Mouse (Mus musculus): ENCODE data around the gene Thegl. TPM values are rescaled to one million over a fixed set of nuclear protein-coding genes. Genes with fewer than 3 reads are reported as not detected.
A peak's percentile ranks its signal among the peaks of the same experiment; 100 is the strongest.
"Not testable (repeated sequence)": the region's sequence is repeated elsewhere in the genome, so short reads cannot be mapped to it uniquely, and the experiment has no call there.

Thegl gene
- polyA plus RNA-seq, 1 experiment from 2014 or later = 0.22 TPM

- H3K4me2 ChIP-seq = no peak overlapping the region
- no peak overlapping the region for H3K27ac ChIP-seq
- no peak for ATAC-seq (ENCODE audit: insufficient read depth, low FRiP score, low read depth)
- H3K36me3 ChIP-seq = no peaks in the 10 kb centered on the region
- no peaks in the 10 kb centered on the region for H3K4me1 ChIP-seq
- H3K9me3 ChIP-seq = no peaks in the 10 kb centered on the region
- no peak overlapping the region for H3K9ac ChIP-seq
- no peaks in the 10 kb centered on the region for H3K27me3 ChIP-seq (replicated peaks)
- H3K4me3 ChIP-seq (replicated peaks) = no peak overlapping the region
- 66% methylated on average over 10 of the region's 10 CpGs for WGBS
Observed at GRCm38 (mm10) chr5:77085753-77086450, 70.1 kb downstream of the Thegl start.

DNA sequence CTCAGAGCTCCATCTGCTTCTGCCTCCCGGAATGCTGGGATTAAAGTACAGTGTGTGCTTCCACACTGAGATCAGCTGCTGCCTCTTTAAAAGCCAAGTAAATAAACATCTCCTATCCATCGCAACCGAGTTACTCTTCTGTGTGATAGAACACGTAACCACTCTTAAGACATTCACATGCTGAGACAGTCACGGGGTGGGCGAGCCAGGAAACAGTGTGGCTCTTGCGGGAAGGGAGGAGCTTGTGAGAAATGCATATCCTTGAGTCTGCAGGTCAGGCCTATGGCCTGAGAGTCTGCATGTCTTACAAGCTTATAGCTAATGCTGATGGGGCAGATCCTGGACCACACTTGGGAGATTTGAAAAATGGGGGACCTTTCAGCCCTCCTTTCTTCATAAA, 70.7 kb downstream of the Thegl start:
- ATAC-seq (ENCODE audit: insufficient read depth, low FRiP score, low read depth) = no peak
- no peaks in the 10 kb centered on the region for H3K27me3 ChIP-seq (replicated peaks)
- H3K27ac ChIP-seq = no peak overlapping the region
- H3K9me3 ChIP-seq = no peaks in the 10 kb centered on the region
- 75% methylated on average over 7 of the region's 7 CpGs for WGBS
- H3K36me3 ChIP-seq = no peaks in the 10 kb centered on the region
- H3K9ac ChIP-seq = no peak overlapping the region
- no peaks in the 10 kb centered on the region for H3K4me1 ChIP-seq
- H3K4me3 ChIP-seq (replicated peaks) = no peak overlapping the region
- H3K4me2 ChIP-seq = no peak overlapping the region

GRCm38 (mm10) chr5:77087122-77087521, 71.3 kb downstream of the Thegl start:
- 72% methylated on average over 3 of the region's 3 CpGs for WGBS
- H3K9ac ChIP-seq = no peak overlapping the region
- no peaks in the 10 kb centered on the region for H3K27me3 ChIP-seq (replicated peaks)
- no peak overlapping the region for H3K4me3 ChIP-seq (replicated peaks)
- H3K36me3 ChIP-seq = no peaks in the 10 kb centered on the region
- no peak overlapping the region for H3K4me2 ChIP-seq
- no peak for ATAC-seq (ENCODE audit: insufficient read depth, low FRiP score, low read depth)
- H3K9me3 ChIP-seq = no peaks in the 10 kb centered on the region
- no peaks in the 10 kb centered on the region for H3K4me1 ChIP-seq
- H3K27ac ChIP-seq = no peak overlapping the region

DNA sequence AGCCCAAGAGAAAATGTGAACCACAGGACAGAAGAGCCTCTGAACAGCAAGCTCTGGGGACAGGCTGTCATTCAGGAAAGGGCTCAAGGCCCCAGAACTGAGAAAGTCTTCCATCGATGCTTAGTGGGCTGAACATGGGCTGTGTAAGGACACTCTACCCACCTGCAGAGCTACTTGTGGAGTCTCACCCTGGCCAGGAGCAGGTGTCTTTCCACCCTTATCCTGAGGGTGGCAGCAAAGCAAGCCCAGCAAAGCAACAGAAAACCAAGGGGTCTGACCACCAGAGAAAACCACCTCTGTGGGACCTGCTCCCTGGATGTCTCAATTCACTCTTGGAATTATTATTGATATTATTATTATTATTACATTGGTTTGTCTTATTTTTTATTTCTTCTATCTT, 73.5 kb downstream of the Thegl start:
- Histone ChIP-seq H3K4me1 (0 out of 2 replicates have a peak, but pooled peaks cover 2% of the 10 kb centered on the region), H3K4me3 (replicated peaks) (no peak overlapping the region), H3K36me3 (no peaks in the 10 kb centered on the region), H3K4me2 (no peak overlapping the region), H3K9me3 (no peaks in the 10 kb centered on the region), H3K9ac (no peak overlapping the region), H3K27me3 (replicated peaks) (no peaks in the 10 kb centered on the region), H3K27ac (no peak overlapping the region)
- ATAC-seq (ENCODE audit: insufficient read depth, low FRiP score, low read depth) = no peak
- 54% methylated on average over 1 of the region's 1 CpGs for WGBS

- Histone ChIP-seq H3K27me3 (replicated peaks) (no peaks in the 10 kb centered on the region), H3K9ac (no peak overlapping the region), H3K27ac (no peak overlapping the region), H3K36me3 (no peaks in the 10 kb centered on the region), H3K4me1 (0 out of 2 replicates have a peak, but pooled peaks cover 2% of the 10 kb centered on the region), H3K4me2 (no peak overlapping the region), H3K9me3 (no peaks in the 10 kb centered on the region), H3K4me3 (replicated peaks) (no peak overlapping the region)
- ATAC-seq (ENCODE audit: insufficient read depth, low FRiP score, low read depth) = no peak
- 80% methylated on average over 8 of the region's 8 CpGs for WGBS
Observed at GRCm38 (mm10) chr5:77089901-77090300, 74.1 kb downstream of the Thegl start.

GRCm38 (mm10) chr5:77090521-77091096, 74.8 kb downstream of the Thegl start:
- WGBS = 65% methylated on average over 5 of the region's 5 CpGs
- H3K27me3 ChIP-seq (replicated peaks) = no peaks in the 10 kb centered on the region
- no peak overlapping the region for H3K4me3 ChIP-seq (replicated peaks)
- no peaks in the 10 kb centered on the region for H3K9me3 ChIP-seq
- no peak overlapping the region for H3K27ac ChIP-seq
- H3K4me2 ChIP-seq = no peak overlapping the region
- 0 out of 2 replicates have a peak, but pooled peaks cover 2% of the 10 kb centered on the region for H3K4me1 ChIP-seq
- no peak overlapping the region for H3K9ac ChIP-seq
- H3K36me3 ChIP-seq = no peaks in the 10 kb centered on the region
- no peak for ATAC-seq (ENCODE audit: insufficient read depth, low FRiP score, low read depth)

DNA sequence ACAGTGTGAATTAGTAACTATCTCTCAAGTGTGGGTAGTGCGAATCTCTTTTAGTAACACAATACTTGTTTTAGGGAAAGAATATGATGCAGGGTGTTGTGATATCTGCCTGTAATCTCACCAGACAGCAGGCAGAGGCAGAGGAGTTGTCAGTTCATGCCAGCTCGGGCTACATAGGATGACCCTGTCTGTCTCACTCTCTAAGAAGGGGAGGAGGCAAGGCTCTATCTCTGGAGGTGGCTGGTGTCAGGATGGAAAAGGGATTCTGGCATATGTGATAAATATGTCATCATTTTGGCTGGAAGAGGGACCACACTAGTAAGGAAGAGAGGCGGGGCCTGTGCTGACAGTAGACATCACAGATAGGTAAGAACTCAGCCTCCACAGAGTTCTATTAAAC, 76.1 kb downstream of the Thegl start:
- H3K4me3 ChIP-seq (replicated peaks) = no peak overlapping the region
- H3K9me3 ChIP-seq = no peaks in the 10 kb centered on the region
- no peak overlapping the region for H3K9ac ChIP-seq
- 0 out of 2 replicates have a peak, but pooled peaks cover 2% of the 10 kb centered on the region for H3K4me1 ChIP-seq
- ATAC-seq (ENCODE audit: insufficient read depth, low FRiP score, low read depth) = no peak
- H3K27me3 ChIP-seq (replicated peaks) = no peaks in the 10 kb centered on the region
- no peaks in the 10 kb centered on the region for H3K36me3 ChIP-seq
- no peak overlapping the region for H3K4me2 ChIP-seq
- no peak overlapping the region for H3K27ac ChIP-seq
- WGBS = 73% methylated on average over 3 of the region's 3 CpGs

- H3K9me3 ChIP-seq = no peaks in the 10 kb centered on the region
- no peak overlapping the region for H3K4me3 ChIP-seq (replicated peaks)
- no peaks in the 10 kb centered on the region for H3K27me3 ChIP-seq (replicated peaks)
- H3K9ac ChIP-seq = no peak overlapping the region
- no peak overlapping the region for H3K4me2 ChIP-seq
- H3K27ac ChIP-seq = no peak overlapping the region
- 68% methylated on average over 5 of the region's 5 CpGs for WGBS
- 0 out of 2 replicates have a peak, but pooled peaks cover 2% of the 10 kb centered on the region for H3K4me1 ChIP-seq
- no peaks in the 10 kb centered on the region for H3K36me3 ChIP-seq
- no peak for ATAC-seq (ENCODE audit: insufficient read depth, low FRiP score, low read depth)
Observed at GRCm38 (mm10) chr5:77092531-77092930, 76.7 kb downstream of the Thegl start.

DNA sequence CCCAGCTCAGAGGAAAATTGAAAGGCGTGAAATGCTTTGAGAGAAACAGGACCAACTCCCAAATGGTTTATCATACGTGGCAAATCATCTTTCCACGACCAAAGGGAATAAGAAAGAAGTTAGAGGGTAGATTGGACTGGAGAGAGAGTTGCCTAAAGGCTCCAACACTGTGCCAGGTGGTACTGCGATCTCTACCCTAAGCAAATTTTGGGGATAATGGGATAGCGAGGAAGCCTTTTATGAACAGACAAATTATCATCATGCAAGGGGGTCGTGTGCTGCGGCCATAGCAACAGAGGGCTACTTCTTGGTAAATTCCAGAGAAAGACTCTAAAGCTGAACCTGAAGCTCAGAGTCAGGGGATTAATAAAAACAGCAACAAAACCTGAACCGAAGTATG, 78.1 kb downstream of the Thegl start:
- no peaks in the 10 kb centered on the region for H3K9me3 ChIP-seq
- H3K36me3 ChIP-seq = no peaks in the 10 kb centered on the region
- 0 out of 2 replicates have a peak, but pooled peaks cover 2% of the 10 kb centered on the region for H3K4me1 ChIP-seq
- H3K4me3 ChIP-seq (replicated peaks) = peak overlapping the region; percentile 55
- no peak for ATAC-seq (ENCODE audit: insufficient read depth, low FRiP score, low read depth)
- no peak overlapping the region for H3K27ac ChIP-seq
- H3K4me2 ChIP-seq = peak overlapping the region; percentile 92
- no peaks in the 10 kb centered on the region for H3K27me3 ChIP-seq (replicated peaks)
- 47% methylated on average over 8 of the region's 8 CpGs for WGBS
- no peak overlapping the region for H3K9ac ChIP-seq

DNA sequence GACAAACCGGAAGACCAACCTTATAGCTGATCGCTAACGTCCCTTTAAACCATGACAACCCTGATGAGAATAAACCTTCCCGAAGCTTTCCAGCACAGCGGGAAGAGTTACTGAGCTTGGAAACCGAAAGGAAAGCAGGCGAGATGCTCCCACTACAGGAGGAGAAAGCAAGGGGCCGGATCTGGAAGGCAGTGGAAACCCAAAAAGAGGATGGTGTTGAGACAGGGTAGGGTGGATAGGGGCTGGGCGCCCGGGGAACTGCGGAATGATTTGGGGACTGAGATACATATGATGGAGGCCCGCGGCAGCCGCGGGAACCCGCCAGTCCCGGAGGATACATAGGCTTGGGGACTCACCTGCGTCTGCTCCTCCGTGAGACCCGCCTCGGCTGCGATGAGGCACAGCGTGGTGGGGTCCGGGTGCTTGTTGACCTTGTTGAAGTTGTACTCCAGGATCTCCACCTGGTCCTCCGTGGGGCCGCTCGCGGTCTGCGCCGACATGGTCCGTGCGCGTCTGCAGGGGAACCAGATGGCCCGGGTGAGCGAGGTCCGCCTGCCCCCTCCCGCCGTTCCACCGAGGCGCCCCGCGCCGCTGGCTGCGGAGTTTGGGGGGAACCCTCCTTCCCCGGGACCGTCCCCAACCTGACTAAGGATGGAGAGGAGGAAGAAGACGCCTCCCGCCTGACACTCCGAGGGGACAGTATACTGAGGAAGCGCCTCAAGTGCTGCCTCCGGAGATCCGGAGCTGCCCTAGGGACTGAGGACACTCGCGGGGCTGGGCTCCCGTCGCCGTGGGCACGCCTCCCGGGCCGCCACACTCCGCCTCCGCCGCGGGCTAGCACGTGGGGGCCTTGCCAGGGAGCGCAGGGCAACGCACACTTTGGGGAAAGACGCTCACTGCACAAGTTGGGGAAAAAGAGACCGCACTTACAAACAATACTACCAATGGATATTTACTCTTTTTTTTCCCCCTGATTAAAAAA, 79.0 kb downstream of the Thegl start:
- Histone ChIP-seq H3K4me3 (replicated peaks) (peak overlapping the region; percentile 55), H3K4me1 (0 out of 2 replicates have a peak, but pooled peaks cover 2% of the 10 kb centered on the region), H3K9ac (peak overlapping the region; percentile 29; the same call in 1 of the 2 replicates), H3K27ac (no peak overlapping the region), H3K9me3 (no peaks in the 10 kb centered on the region), H3K4me2 (peak overlapping the region; percentile 92), H3K36me3 (no peaks in the 10 kb centered on the region), H3K27me3 (replicated peaks) (no peaks in the 10 kb centered on the region)
- under 1% methylated on average over 69 of the region's 69 CpGs for WGBS
- peak; percentile 72; the same call in 1 of the 2 replicates for ATAC-seq (ENCODE audit: insufficient read depth, low FRiP score, low read depth)

DNA sequence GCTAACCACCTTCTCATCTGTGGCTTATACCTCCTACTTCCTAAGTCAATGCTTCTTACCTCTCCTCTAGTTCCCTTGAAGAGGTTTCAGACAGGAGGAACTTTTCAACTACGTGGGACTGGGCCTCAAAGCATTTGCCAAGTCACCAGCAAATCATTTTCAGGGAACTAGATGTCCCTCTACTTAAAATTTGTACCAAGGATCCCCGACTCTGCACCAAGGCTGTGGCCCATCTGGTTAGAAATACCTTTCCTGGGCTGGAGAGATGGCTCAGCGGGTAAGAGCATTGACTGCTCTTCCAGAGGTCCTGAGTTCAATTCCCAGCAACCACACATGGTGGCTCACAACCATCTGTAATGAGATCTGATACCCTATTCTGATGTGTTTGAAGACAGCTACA, 80.4 kb downstream of the Thegl start:
- not testable (repeated sequence) for H3K36me3 ChIP-seq; H3K27me3 ChIP-seq (replicated peaks); H3K4me2 ChIP-seq; H3K27ac ChIP-seq; H3K4me3 ChIP-seq (replicated peaks); H3K9ac ChIP-seq; ATAC-seq (ENCODE audit: insufficient read depth, low FRiP score, low read depth); H3K9me3 ChIP-seq; H3K4me1 ChIP-seq
- WGBS = 87% methylated on average over 3 of the region's 3 CpGs

Measured in stomach, embryonic 15.5 days (tissue).